Mouse (Mus musculus) thymus, adult 2 months (tissue): Measurements from ENCODE around the gene Umps.

Source experiments
- CTCF ChIP-seq: fragments of 200-500 bp; IDR thresholded peaks from 2 replicates; pipeline ENCODE4 v1.5.1; 2012; ENCODE audit warnings: mild to moderate bottlenecking, control low read depth, low read length, moderate library complexity, borderline replicate concordance; ENCODE audit not compliant: control insufficient read depth, poor library complexity, insufficient read depth; ENCODE audit errors: extremely low read depth
- POLR2A ChIP-seq: fragments of 200-500 bp; IDR thresholded peaks from 2 replicates; pipeline ENCODE4 v1.6.1; 2012; ENCODE audit warnings: mild to moderate bottlenecking, low read length, control low read depth, moderate library complexity; ENCODE audit not compliant: control insufficient read depth, poor library complexity, insufficient read depth; ENCODE audit errors: extremely low read depth

GRCm38 (mm10) chr16:34009567-34009966 lies 42.7 kb upstream of the Umps start:
- no peak for TF ChIP-seq CTCF
- no peak for TF ChIP-seq POLR2A
